Mouse (Mus musculus) brain, adult 2 months (tissue): ENCODE data around the gene Pbx1.

Source experiments
- DNase-seq: peaks from one replicate; pipeline ENCODE4 v3.0.0; 2011; ENCODE audit warnings: low read depth, low spot score

The Pbx1 gene

GRCm38 (mm10) chr1:168179691-168180090 is 252.4 kb downstream of the Pbx1 start:
- no peak for DNase-seq

- no peak for DNase-seq
Measured at GRCm38 (mm10) chr1:168178611-168179010, 253.5 kb downstream of the Pbx1 start.

- DNase-seq, result no peak
Measured at GRCm38 (mm10) chr1:168175586-168175985, 256.5 kb downstream of the Pbx1 start.

GRCm38 (mm10) chr1:168169791-168170190 is 262.3 kb downstream of the Pbx1 start:
- peak; percentile 50 for DNase-seq

- DNase-seq, result peak; percentile 84
Measured at GRCm38 (mm10) chr1:168169052-168169779, 262.9 kb downstream of the Pbx1 start.

GRCm38 (mm10) chr1:168167781-168168180 is 264.3 kb downstream of the Pbx1 start:
- no peak for DNase-seq

- no peak for DNase-seq
Measured at GRCm38 (mm10) chr1:168166841-168167240, 265.2 kb downstream of the Pbx1 start.

GRCm38 (mm10) chr1:168164945-168165344 is 267.1 kb downstream of the Pbx1 start:
- no peak for DNase-seq

- peak; percentile 58 for DNase-seq
Measured at GRCm38 (mm10) chr1:168163521-168164233, 268.4 kb downstream of the Pbx1 start.

GRCm38 (mm10) chr1:168139138-168139682 is 292.9 kb downstream of the Pbx1 start:
- DNase-seq, result no peak

- no peak for DNase-seq
Measured at GRCm38 (mm10) chr1:168138669-168139068, 293.4 kb downstream of the Pbx1 start.

GRCm38 (mm10) chr1:168137890-168138289 is 294.2 kb downstream of the Pbx1 start:
- no peak for DNase-seq

GRCm38 (mm10) chr1:168135545-168135944 is 296.5 kb downstream of the Pbx1 start:
- DNase-seq, result no peak

- DNase-seq, result no peak
Measured at GRCm38 (mm10) chr1:168133696-168134095, 298.4 kb downstream of the Pbx1 start.

- no peak for DNase-seq
Measured at GRCm38 (mm10) chr1:168128004-168128403, 304.1 kb downstream of the Pbx1 start.

- DNase-seq, result no peak
Measured at GRCm38 (mm10) chr1:168124643-168125490, 307.2 kb downstream of the Pbx1 start.

GRCm38 (mm10) chr1:168118077-168118476 is 314.0 kb downstream of the Pbx1 start:
- DNase-seq, result peak; percentile 39

- DNase-seq, result no peak
Measured at GRCm38 (mm10) chr1:168117367-168117766, 314.7 kb downstream of the Pbx1 start.

- no peak for DNase-seq
Measured at GRCm38 (mm10) chr1:168109797-168110196, 322.3 kb downstream of the Pbx1 start.

- DNase-seq, result no peak
Measured at GRCm38 (mm10) chr1:168103821-168104220, 328.2 kb downstream of the Pbx1 start.

- DNase-seq, result no peak
Measured at GRCm38 (mm10) chr1:168101514-168101913, 330.6 kb downstream of the Pbx1 start.

- no peak for DNase-seq
Measured at GRCm38 (mm10) chr1:168098806-168099205, 333.3 kb downstream of the Pbx1 start.
